Mouse (Mus musculus) myocyte (in vitro differentiated cells): ENCODE data around the gene Pias3. TPM values are rescaled to one million over a fixed set of nuclear protein-coding genes. Genes with fewer than 3 reads are reported as not detected.
A peak's percentile ranks its signal among the peaks of the same experiment; 100 is the strongest.

Experiments used
- H3K27me3 ChIP-seq: one replicate; pipeline ENCODE4 v1.6.1; 2011; ENCODE audit not compliant: control insufficient read depth, insufficient read depth, insufficient read length
- H3K36me3 ChIP-seq: one replicate; pipeline ENCODE4 v1.6.1; 2011; ENCODE audit not compliant: control insufficient read depth, insufficient read depth
- H3K4me2 ChIP-seq: one replicate; pipeline ENCODE4 v1.6.1; 2011; ENCODE audit warnings: low read depth, control low read depth
- H3K4me3 ChIP-seq: one replicate; pipeline ENCODE4 v1.5.1; 2011; ENCODE audit warnings: mild to moderate bottlenecking, control low read depth, moderate library complexity
- H3K79me2 ChIP-seq: one replicate; pipeline ENCODE4 v1.6.1; 2011; ENCODE audit not compliant: control insufficient read depth, insufficient read depth
- H3ac ChIP-seq: one replicate; pipeline ENCODE4 v1.6.1; 2011; ENCODE audit not compliant: control insufficient read depth, insufficient read length
- CEBPB ChIP-seq: IDR thresholded peaks from 2 replicates; pipeline ENCODE4 v1.6.1; 2011; ENCODE audit warnings: mild to moderate bottlenecking, moderate library complexity; ENCODE audit not compliant: poor library complexity, insufficient read depth, severe bottlenecking
- E2F4 ChIP-seq: IDR thresholded peaks from one replicate; pipeline ENCODE4 v1.6.1; 2011; ENCODE audit warnings: mild to moderate bottlenecking, control low read depth, moderate library complexity; ENCODE audit not compliant: insufficient read depth
- MAX ChIP-seq: IDR thresholded peaks from one replicate; pipeline ENCODE4 v1.6.1; 2011; ENCODE audit warnings: low read depth, mild to moderate bottlenecking, control low read depth
- MYOD1 ChIP-seq, 3 experiments: IDR thresholded peaks; one replicate each; pipeline ENCODE4 v1.6.1; 2011; ENCODE audit warnings: control low read depth in 2 of 3, low read depth in 2 of 3, mild to moderate bottlenecking in 2 of 3, moderate library complexity in 1 of 3; ENCODE audit not compliant: insufficient read length in 2 of 3, control insufficient read depth in 1 of 3
- MYOG ChIP-seq, 3 experiments: IDR thresholded peaks; one replicate each; pipeline ENCODE4 v1.6.1; 2011; ENCODE audit warnings: control low read depth in 2 of 3, low read depth in 2 of 3, mild to moderate bottlenecking in 2 of 3; ENCODE audit not compliant: insufficient read length in 2 of 3, control insufficient read depth in 1 of 3, insufficient read depth in 1 of 3
- POLR2A ChIP-seq: IDR thresholded peaks from one replicate; pipeline ENCODE4 v1.6.1; 2011; ENCODE audit warnings: low read depth, mild to moderate bottlenecking, control low read depth, moderate library complexity; ENCODE audit not compliant: insufficient read length
- POLR2AphosphoS2 ChIP-seq: IDR thresholded peaks from one replicate; pipeline ENCODE4 v1.6.1; 2011; ENCODE audit warnings: low read depth, control low read depth; ENCODE audit not compliant: insufficient read length
- REST ChIP-seq: IDR thresholded peaks from one replicate; pipeline ENCODE4 v1.6.1; 2011; ENCODE audit warnings: mild to moderate bottlenecking, control low read depth, moderate library complexity; ENCODE audit not compliant: insufficient read depth, insufficient read length
- SRF ChIP-seq: IDR thresholded peaks from one replicate; pipeline ENCODE4 v1.6.1; 2011; ENCODE audit warnings: low read depth; ENCODE audit not compliant: control insufficient read depth, insufficient read length
- TCF12 ChIP-seq: IDR thresholded peaks from one replicate; pipeline ENCODE4 v1.6.1; 2011; ENCODE audit warnings: mild to moderate bottlenecking, control low read depth; ENCODE audit not compliant: poor library complexity, insufficient read depth, severe bottlenecking
- TCF3 ChIP-seq: IDR thresholded peaks from one replicate; pipeline ENCODE4 v1.6.1; 2011; ENCODE audit warnings: low read depth, control low read depth; ENCODE audit not compliant: insufficient read length
- USF1 ChIP-seq: IDR thresholded peaks from one replicate; pipeline ENCODE4 v1.6.1; 2011; ENCODE audit warnings: low read depth, mild to moderate bottlenecking, control low read depth, moderate library complexity
- polyA plus RNA-seq: library from polyadenylated mRNA; unstranded; fragments of >200 nt; fragmentation: generic; extraction: Trizol; gene quantifications from one replicate; pipeline ENCODE4 v1.2.1, GENCODE M21; 2012; ENCODE audit warnings: missing spikeins

The Pias3 gene
- polyA plus RNA-seq, 1 experiment = 16.7 TPM

- H3ac ChIP-seq = peak overlapping the region; percentile 47
- TF ChIP-seq REST = no peak
- no peak for TF ChIP-seq TCF12
- no peak for TF ChIP-seq POLR2A
Measured at GRCm38 (mm10) chr3:96728634-96729402, 32.6 kb downstream of the Pias3 start.

GRCm38 (mm10) chr3:96729403-96729784 is 33.2 kb downstream of the Pias3 start:
- H3K79me2 ChIP-seq = peaks cover 78% of the 10 kb centered on the region
- no peaks in the 10 kb centered on the region for H3K36me3 ChIP-seq
- H3K4me2 ChIP-seq = peak overlapping the region; percentile 87
- no peak for TF ChIP-seq MYOG (IDR thresholded peaks at IDR 0.05; ENCODE audit: control insufficient read depth in 1 of 3, insufficient read depth in 1 of 3, insufficient read length in 2 of 3, low read depth in 2 of 3)
- H3K27me3 ChIP-seq = no peaks in the 10 kb centered on the region
- H3ac ChIP-seq = no peak overlapping the region
- H3K4me3 ChIP-seq = peak overlapping the region; percentile 88

More at GRCm38 (mm10) chr3:96728634-96729402, 32.6 kb downstream of the Pias3 start:
- H3K4me2 ChIP-seq = peak overlapping the region; percentile 87
- peak overlapping the region; percentile 88 for H3K4me3 ChIP-seq
- H3K79me2 ChIP-seq = peaks cover 72% of the 10 kb centered on the region
- no peaks in the 10 kb centered on the region for H3K27me3 ChIP-seq
- H3K36me3 ChIP-seq = no peaks in the 10 kb centered on the region

GRCm38 (mm10) chr3:96730785-96731184 is 34.6 kb downstream of the Pias3 start:
- Histone ChIP-seq H3K79me2 (peaks cover 76% of the 10 kb centered on the region), H3K4me2 (no peak overlapping the region), H3K4me3 (no peak overlapping the region), H3K36me3 (no peaks in the 10 kb centered on the region), H3ac (no peak overlapping the region), H3K27me3 (no peaks in the 10 kb centered on the region)
- TF ChIP-seq MAX (no peak), MYOG (IDR thresholded peaks at IDR 0.05; ENCODE audit: control insufficient read depth in 1 of 3, insufficient read depth in 1 of 3, insufficient read length in 2 of 3, low read depth in 2 of 3) (no peak), REST (no peak), USF1 (no peak), MYOD1 (IDR thresholded peaks at IDR 0.05; ENCODE audit: control insufficient read depth in 1 of 3, insufficient read length in 2 of 3, low read depth in 2 of 3) (no peak), POLR2AphosphoS2 (no peak), E2F4 (no peak), SRF (no peak), POLR2A (no peak), CEBPB (no peak), TCF12 (no peak), TCF3 (no peak)

GRCm38 (mm10) chr3:96733984-96734383 is 37.8 kb downstream of the Pias3 start:
- TF ChIP-seq SRF (no peak), REST (no peak), TCF3 (no peak), CEBPB (no peak), USF1 (no peak), MAX (no peak), POLR2AphosphoS2 (no peak)
- H3ac ChIP-seq = no peak overlapping the region
- no peaks in the 10 kb centered on the region for H3K27me3 ChIP-seq
- H3K36me3 ChIP-seq = no peaks in the 10 kb centered on the region
- peaks cover 74% of the 10 kb centered on the region for H3K79me2 ChIP-seq
- no peak overlapping the region for H3K4me3 ChIP-seq
- H3K4me2 ChIP-seq = no peak overlapping the region

- Histone ChIP-seq H3ac (no peak overlapping the region), H3K36me3 (no peaks in the 10 kb centered on the region), H3K4me3 (no peak overlapping the region), H3K27me3 (no peaks in the 10 kb centered on the region), H3K79me2 (peaks cover 69% of the 10 kb centered on the region), H3K4me2 (no peak overlapping the region)
- TF ChIP-seq MAX (no peak), TCF3 (no peak), POLR2A (no peak), E2F4 (no peak), REST (no peak), CEBPB (no peak), SRF (no peak), MYOD1 (IDR thresholded peaks at IDR 0.05; ENCODE audit: control insufficient read depth in 1 of 3, insufficient read length in 2 of 3, low read depth in 2 of 3) (no peak), USF1 (no peak), POLR2AphosphoS2 (no peak), MYOG (IDR thresholded peaks at IDR 0.05; ENCODE audit: control insufficient read depth in 1 of 3, insufficient read depth in 1 of 3, insufficient read length in 2 of 3, low read depth in 2 of 3) (no peak), TCF12 (no peak)
Measured at GRCm38 (mm10) chr3:96735200-96735599, 39.0 kb downstream of the Pias3 start.
